Mouse (Mus musculus) heart, embryonic 16.5 days (tissue): Measurements from ENCODE around the gene Bmpr1b. TPM values are rescaled to one million over a fixed set of nuclear protein-coding genes. Genes with fewer than 3 reads are reported as not detected.

Experiments used
- ATAC-seq: fragments of 200-750 bp; cut with Nextera tagmentation; replicated peaks from 2 replicates; pipeline ENCODE4 v1.8.0; 2017; ENCODE audit warnings: moderate number of reproducible peaks; ENCODE audit not compliant: insufficient read depth, low FRiP score; ENCODE audit errors: extremely low read depth
- H3K27ac ChIP-seq: fragments of 300-500 bp; sonication (generic); 2 replicates; pipeline ENCODE4 v1.5.1; 2014; ENCODE audit warnings: mild to moderate bottlenecking, low read length, control low read depth, moderate library complexity
- H3K27me3 ChIP-seq: fragments of 300-500 bp; sonication (generic); 2 replicates; pipeline ENCODE4 v1.6.1; 2014; ENCODE audit warnings: low read length, mixed read lengths; ENCODE audit not compliant: control insufficient read depth, insufficient read depth
- H3K36me3 ChIP-seq: fragments of 300-500 bp; sonication (generic); 2 replicates; pipeline ENCODE4 v1.6.1; 2014; ENCODE audit not compliant: control insufficient read depth, insufficient read depth
- H3K4me1 ChIP-seq: fragments of 300-500 bp; sonication (generic); 2 replicates; pipeline ENCODE4 v1.6.1; 2014; ENCODE audit warnings: low read length, mixed read lengths; ENCODE audit not compliant: control insufficient read depth, insufficient read depth
- H3K4me2 ChIP-seq: fragments of 300-500 bp; sonication (generic); 2 replicates; pipeline ENCODE4 v1.6.1; 2014; ENCODE audit warnings: low read depth, mild to moderate bottlenecking, control low read depth, low read length
- H3K4me3 ChIP-seq: fragments of 300-500 bp; sonication (generic); 2 replicates; pipeline ENCODE4 v1.5.1; 2014; ENCODE audit warnings: mild to moderate bottlenecking, control low read depth, low read length
- H3K9ac ChIP-seq: fragments of 300-500 bp; sonication (generic); 2 replicates; pipeline ENCODE4 v1.6.1; 2014; ENCODE audit warnings: low read length, control low read depth
- H3K9me3 ChIP-seq: fragments of 300-500 bp; sonication (generic); replicated peaks from 2 replicates; pipeline ENCODE4 v1.6.1; 2016; ENCODE audit warnings: low read length; ENCODE audit not compliant: control insufficient read depth
- WGBS: fragments of 180-500 bp; shearing (Covaris S2); extraction: QIAGEN DNeasy Blood & Tissue Kit; methylation state at CpG from one replicate; pipeline ENCODE4 v1.1.7; 2014; 5-methylcytosine and 5-hydroxymethylcytosine counted together
- polyA plus RNA-seq: library from polyadenylated mRNA; unstranded; fragments of >200 nt; fragmentation: Nextera tagmentation; extraction: Ambion mirVana; gene quantifications from 2 replicates; pipeline ENCODE4 v1.2.1, GENCODE M21; 2015

Gene Bmpr1b
- polyA plus RNA-seq, 1 experiment from 2014 or later: 0.37 TPM

- H3K36me3 ChIP-seq: no peaks in the 10 kb centered on the region
- H3K9ac ChIP-seq: no peak overlapping the region
- H3K4me1 ChIP-seq: no peaks in the 10 kb centered on the region
- no peaks in the 10 kb centered on the region for H3K27me3 ChIP-seq
- no peak for ATAC-seq
- WGBS: 74% methylated on average over 5 of the region's 5 CpGs
- no peak overlapping the region for H3K4me2 ChIP-seq
- no peak overlapping the region for H3K4me3 ChIP-seq
- no peaks in the 10 kb centered on the region for H3K9me3 ChIP-seq
- H3K27ac ChIP-seq: no peak overlapping the region
Measured at GRCm38 (mm10) chr3:142065111-142065510, 104.1 kb downstream of the Bmpr1b start.

- H3K27ac ChIP-seq: no peak overlapping the region
- H3K4me2 ChIP-seq: no peak overlapping the region
- H3K27me3 ChIP-seq: no peaks in the 10 kb centered on the region
- 60% methylated on average over 12 of the region's 12 CpGs for WGBS
- no peak for ATAC-seq
- no peak overlapping the region for H3K4me3 ChIP-seq
- no peaks in the 10 kb centered on the region for H3K36me3 ChIP-seq
- no peaks in the 10 kb centered on the region for H3K4me1 ChIP-seq
- no peaks in the 10 kb centered on the region for H3K9me3 ChIP-seq
- no peak overlapping the region for H3K9ac ChIP-seq
Measured at GRCm38 (mm10) chr3:142063536-142064226, 105.5 kb downstream of the Bmpr1b start.

GRCm38 (mm10) chr3:142061267-142061666 lies 108.0 kb downstream of the Bmpr1b start:
- 74% methylated on average over 5 of the region's 5 CpGs for WGBS
- H3K36me3 ChIP-seq: no peaks in the 10 kb centered on the region
- H3K9ac ChIP-seq: no peak overlapping the region
- no peak overlapping the region for H3K27ac ChIP-seq
- no peaks in the 10 kb centered on the region for H3K27me3 ChIP-seq
- no peaks in the 10 kb centered on the region for H3K4me1 ChIP-seq
- no peak overlapping the region for H3K4me2 ChIP-seq
- ATAC-seq: no peak
- H3K4me3 ChIP-seq: no peak overlapping the region
- no peaks in the 10 kb centered on the region for H3K9me3 ChIP-seq

GRCm38 (mm10) chr3:142059890-142060289 lies 109.3 kb downstream of the Bmpr1b start:
- Histone ChIP-seq H3K27me3 (no peaks in the 10 kb centered on the region), H3K4me2 (no peak overlapping the region), H3K9ac (no peak overlapping the region), H3K36me3 (no peaks in the 10 kb centered on the region), H3K4me3 (no peak overlapping the region), H3K27ac (no peak overlapping the region), H3K9me3 (no peaks in the 10 kb centered on the region), H3K4me1 (no peaks in the 10 kb centered on the region)
- ATAC-seq: no peak
- 78% methylated on average over 3 of the region's 3 CpGs for WGBS

GRCm38 (mm10) chr3:142050681-142051080 lies 118.5 kb downstream of the Bmpr1b start:
- H3K4me1 ChIP-seq: no peaks in the 10 kb centered on the region
- 97% methylated on average over 2 of the region's 2 CpGs for WGBS
- ATAC-seq: no peak
- no peaks in the 10 kb centered on the region for H3K9me3 ChIP-seq
- no peak overlapping the region for H3K9ac ChIP-seq
- no peaks in the 10 kb centered on the region for H3K27me3 ChIP-seq
- H3K4me3 ChIP-seq: no peak overlapping the region
- no peaks in the 10 kb centered on the region for H3K36me3 ChIP-seq
- H3K4me2 ChIP-seq: no peak overlapping the region
- H3K27ac ChIP-seq: no peak overlapping the region

GRCm38 (mm10) chr3:142049610-142050009 lies 119.6 kb downstream of the Bmpr1b start:
- ATAC-seq: no peak
- H3K36me3 ChIP-seq: no peaks in the 10 kb centered on the region
- H3K27me3 ChIP-seq: no peaks in the 10 kb centered on the region
- no peaks in the 10 kb centered on the region for H3K9me3 ChIP-seq
- H3K4me1 ChIP-seq: no peaks in the 10 kb centered on the region
- H3K4me3 ChIP-seq: no peak overlapping the region
- H3K4me2 ChIP-seq: no peak overlapping the region
- WGBS: 72% methylated on average over 3 of the region's 3 CpGs
- H3K9ac ChIP-seq: no peak overlapping the region
- no peak overlapping the region for H3K27ac ChIP-seq

- Histone ChIP-seq H3K36me3 (no peaks in the 10 kb centered on the region), H3K4me2 (no peak overlapping the region), H3K9me3 (no peaks in the 10 kb centered on the region), H3K4me1 (no peaks in the 10 kb centered on the region), H3K9ac (no peak overlapping the region), H3K4me3 (no peak overlapping the region), H3K27me3 (no peaks in the 10 kb centered on the region), H3K27ac (no peak overlapping the region)
- ATAC-seq: no peak
- 74% methylated on average over 5 of the region's 5 CpGs for whole genome bisulfite sequencing
Measured at GRCm38 (mm10) chr3:142049093-142049492, 120.1 kb downstream of the Bmpr1b start.

GRCm38 (mm10) chr3:142048493-142048892 lies 120.7 kb downstream of the Bmpr1b start:
- H3K36me3 ChIP-seq: no peaks in the 10 kb centered on the region
- no peak overlapping the region for H3K27ac ChIP-seq
- no peak overlapping the region for H3K4me2 ChIP-seq
- no peak overlapping the region for H3K9ac ChIP-seq
- no peak overlapping the region for H3K4me3 ChIP-seq
- H3K9me3 ChIP-seq: no peaks in the 10 kb centered on the region
- no peaks in the 10 kb centered on the region for H3K4me1 ChIP-seq
- ATAC-seq: no peak
- WGBS: 60% methylated on average over 6 of the region's 6 CpGs
- H3K27me3 ChIP-seq: no peaks in the 10 kb centered on the region

GRCm38 (mm10) chr3:142043463-142043862 lies 125.8 kb downstream of the Bmpr1b start:
- H3K4me2 ChIP-seq: no peak overlapping the region
- H3K27me3 ChIP-seq: no peaks in the 10 kb centered on the region
- no peak overlapping the region for H3K9ac ChIP-seq
- H3K27ac ChIP-seq: no peak overlapping the region
- ATAC-seq: no peak
- no peaks in the 10 kb centered on the region for H3K36me3 ChIP-seq
- no peak overlapping the region for H3K4me3 ChIP-seq
- no peaks in the 10 kb centered on the region for H3K9me3 ChIP-seq
- no peaks in the 10 kb centered on the region for H3K4me1 ChIP-seq
- WGBS: 41% methylated on average over 2 of the region's 2 CpGs
